Mouse (Mus musculus) stomach, postnatal 0 days (tissue): ENCODE results near the gene Nup50.

Experiments used
- CTCF ChIP-seq: IDR thresholded peaks from 2 replicates; pipeline ENCODE4 v1.5.1; 2016; ENCODE audit warnings: antibody characterized with exemption, low read depth, mild to moderate bottlenecking, moderate library complexity
- EP300 ChIP-seq: optimal IDR thresholded peaks from 2 replicates; pipeline ENCODE3; 2016; ENCODE audit warnings: antibody characterized with exemption

DNA sequence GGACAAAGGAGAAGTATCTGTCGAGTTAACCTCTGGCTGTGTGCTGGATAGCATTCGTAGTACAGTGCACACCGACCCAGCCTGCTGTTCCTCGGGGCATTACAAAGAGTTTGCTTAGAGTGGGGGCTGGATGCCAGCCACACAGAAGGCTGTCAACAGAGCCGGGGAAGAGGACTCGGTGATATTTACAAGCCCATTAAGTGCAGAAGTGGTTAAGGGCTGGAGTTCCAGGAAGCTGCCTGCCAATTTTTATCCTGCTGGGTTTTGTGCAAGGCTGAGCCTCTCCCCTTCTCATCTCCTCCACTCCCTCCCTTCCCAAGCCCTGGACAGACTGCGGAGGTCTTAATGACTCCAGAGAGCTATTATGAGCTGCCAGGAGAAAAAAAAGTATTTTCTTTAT lies 25.1 kb upstream of the Nup50 start:
- TF ChIP-seq EP300 (no peak), CTCF (no peak)
